Mouse (Mus musculus) embryo, embryonic 10.5 days (tissue): ENCODE data around the gene Mfsd4b5.
"Not testable (repeated sequence)": the region's sequence is repeated elsewhere in the genome, so short reads cannot be mapped to it uniquely, and the experiment has no call there.

Experiments used
- DNase-seq: peaks from one replicate; pipeline ENCODE4 v3.0.0-alpha.2; 2015; ENCODE audit warnings: low spot score

Mfsd4b5 gene

GRCm38 (mm10) chr10:39986466-39986865 is at the start of gene Mfsd4b5:
Mfsd4b5 (minus strand) TSS chr10:39986646.
- DNase-seq, result no peak

GRCm38 (mm10) chr10:40034956-40035355 is 48.5 kb upstream of the Mfsd4b5 start:
- no peak for DNase-seq

GRCm38 (mm10) chr10:40032897-40033296 is 46.5 kb upstream of the Mfsd4b5 start:
- DNase-seq, result no peak

- no peak for DNase-seq
These were observed 44.3 kb upstream of the Mfsd4b5 start for GRCm38 (mm10) chr10:40030716-40031115.

- no peak for DNase-seq
These were observed 43.2 kb upstream of the Mfsd4b5 start for GRCm38 (mm10) chr10:40029610-40030009.

GRCm38 (mm10) chr10:40028091-40028490 is 41.6 kb upstream of the Mfsd4b5 start:
- no peak for DNase-seq

- DNase-seq, result no peak
These were observed 40.1 kb upstream of the Mfsd4b5 start for GRCm38 (mm10) chr10:40026546-40026945.

GRCm38 (mm10) chr10:40025560-40025959 is 39.1 kb upstream of the Mfsd4b5 start:
- no peak for DNase-seq

GRCm38 (mm10) chr10:40024554-40025428 is 38.3 kb upstream of the Mfsd4b5 start, which contains the start of gene Mfsd4b1:
Mfsd4b1 (minus strand) TSS chr10:40025268.
- DNase-seq, result peak; percentile 96

- DNase-seq, result no peak
These were observed 34.0 kb upstream of the Mfsd4b5 start for GRCm38 (mm10) chr10:40020401-40020800.

GRCm38 (mm10) chr10:40019492-40019891 is 33.0 kb upstream of the Mfsd4b5 start:
- no peak for DNase-seq

GRCm38 (mm10) chr10:40018261-40018860 is 31.9 kb upstream of the Mfsd4b5 start:
- DNase-seq, result no peak

- no peak for DNase-seq
These were observed 23.1 kb upstream of the Mfsd4b5 start for GRCm38 (mm10) chr10:40009591-40009990.

GRCm38 (mm10) chr10:40008847-40009246 is 22.4 kb upstream of the Mfsd4b5 start:
- DNase-seq, result not testable (repeated sequence)

- no peak for DNase-seq
These were observed 21.5 kb upstream of the Mfsd4b5 start for GRCm38 (mm10) chr10:40007953-40008352.

GRCm38 (mm10) chr10:40006963-40007362 is 20.5 kb upstream of the Mfsd4b5 start:
- DNase-seq, result peak; percentile 5

- DNase-seq, result no peak
These were observed 14.3 kb upstream of the Mfsd4b5 start for GRCm38 (mm10) chr10:40000746-40001145.

- no peak for DNase-seq
These were observed 4.7 kb upstream of the Mfsd4b5 start for GRCm38 (mm10) chr10:39991155-39991554.

GRCm38 (mm10) chr10:39982604-39983003 is 3.8 kb downstream of the Mfsd4b5 start:
- DNase-seq, result no peak

GRCm38 (mm10) chr10:39978231-39978630 is 8.2 kb downstream of the Mfsd4b5 start:
- no peak for DNase-seq

GRCm38 (mm10) chr10:39977346-39977745 is 9.1 kb downstream of the Mfsd4b5 start:
- DNase-seq, result no peak

- no peak for DNase-seq
These were observed 10.7 kb downstream of the Mfsd4b5 start for GRCm38 (mm10) chr10:39975771-39976170.

GRCm38 (mm10) chr10:39974982-39975381 is 11.5 kb downstream of the Mfsd4b5 start:
- DNase-seq, result no peak
